Mouse (Mus musculus) layer of hippocampus, postnatal 10 days (tissue): ENCODE measurements around the gene Msrb3. TPM values are rescaled to one million over a fixed set of nuclear protein-coding genes. Genes with fewer than 3 reads are reported as not detected.

Experiments used
- DNase-seq, 2 experiments: peaks; one replicate each; pipeline ENCODE4 v3.0.0; 2021; ENCODE audit warnings: low spot score in 2 of 2
- total RNA-seq, 2 experiments: library from RNA; stranded (reverse); gene quantifications; 2 replicates each; pipeline ENCODE4 v1.2.3; 2021

Msrb3 gene
- total RNA-seq, 2 experiments from 2014 or later = 4.7 to 5.3 TPM

GRCm38 (mm10) chr10:120861674-120862073, 37.2 kb downstream of the Msrb3 start:
- no peak for DNase-seq

GRCm38 (mm10) chr10:120861194-120861593, 37.7 kb downstream of the Msrb3 start:
- DNase-seq = peak in 1 of 2 experiments; percentile 30

- no peak for DNase-seq
Measured at GRCm38 (mm10) chr10:120857531-120858001, 41.3 kb downstream of the Msrb3 start.

GRCm38 (mm10) chr10:120854329-120854728, 44.6 kb downstream of the Msrb3 start:
- no peak for DNase-seq

- DNase-seq = no peak
Measured at GRCm38 (mm10) chr10:120853816-120854215, 45.1 kb downstream of the Msrb3 start.

- no peak for DNase-seq
Measured at GRCm38 (mm10) chr10:120851196-120851781, 47.6 kb downstream of the Msrb3 start.

- DNase-seq = no peak
Measured at GRCm38 (mm10) chr10:120850391-120851195, 48.3 kb downstream of the Msrb3 start.

GRCm38 (mm10) chr10:120848677-120849076, 50.2 kb downstream of the Msrb3 start:
- DNase-seq = no peak

GRCm38 (mm10) chr10:120847785-120848184, 51.1 kb downstream of the Msrb3 start:
- no peak for DNase-seq

- no peak for DNase-seq
Measured at GRCm38 (mm10) chr10:120839966-120840365, 58.9 kb downstream of the Msrb3 start.

- no peak for DNase-seq
Measured at GRCm38 (mm10) chr10:120834531-120834930, 64.4 kb downstream of the Msrb3 start.

- no peak for DNase-seq
Measured at GRCm38 (mm10) chr10:120833836-120834235, 65.1 kb downstream of the Msrb3 start.

GRCm38 (mm10) chr10:120827761-120828160, 71.1 kb downstream of the Msrb3 start:
- DNase-seq = no peak

GRCm38 (mm10) chr10:120826795-120827669, 71.9 kb downstream of the Msrb3 start:
- DNase-seq = no peak

GRCm38 (mm10) chr10:120826381-120826780, 72.5 kb downstream of the Msrb3 start:
- no peak for DNase-seq

- DNase-seq = no peak
Measured at GRCm38 (mm10) chr10:120825594-120825993, 73.3 kb downstream of the Msrb3 start.

GRCm38 (mm10) chr10:120821491-120822358, 77.2 kb downstream of the Msrb3 start:
- no peak for DNase-seq

GRCm38 (mm10) chr10:120820781-120821300, 78.1 kb downstream of the Msrb3 start:
- DNase-seq = no peak

GRCm38 (mm10) chr10:120815290-120815689, 83.6 kb downstream of the Msrb3 start:
- DNase-seq = no peak

- no peak for DNase-seq
Measured at GRCm38 (mm10) chr10:120811796-120812443, 87.0 kb downstream of the Msrb3 start.
